Mouse (Mus musculus): Measurements from ENCODE around the gene Defb45.

Gene Defb45

DNA sequence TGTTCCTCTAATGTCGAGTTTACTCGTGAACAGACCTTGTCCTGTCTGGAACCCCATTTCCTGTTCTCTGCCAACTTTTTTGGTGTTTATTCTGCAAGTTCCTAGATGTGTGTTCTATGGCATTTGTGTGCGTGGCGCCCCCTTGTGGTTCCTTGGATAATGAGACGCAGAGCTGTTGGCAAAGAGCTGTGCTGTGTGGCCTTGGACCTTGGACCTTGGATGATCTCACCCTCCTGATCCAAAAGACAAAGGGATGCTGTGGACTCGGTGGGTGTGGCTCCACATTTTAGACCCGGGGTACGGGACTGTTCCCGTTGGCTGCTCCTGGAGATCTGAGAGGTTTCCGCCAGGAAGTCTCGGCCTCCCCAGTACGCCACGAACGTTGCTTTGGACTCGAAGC, 4.9 kb upstream of the Defb45 start, which contains the start of gene Defb36:
TSS of gene Defb36 (plus strand) at position 271 of the 400 bp plus-strand sequence.
- no peak for DNase-seq

GRCm38 (mm10) chr2:152601275-152601960, 2.2 kb upstream of the Defb45 start:
- DNase-seq: no peak

DNA sequence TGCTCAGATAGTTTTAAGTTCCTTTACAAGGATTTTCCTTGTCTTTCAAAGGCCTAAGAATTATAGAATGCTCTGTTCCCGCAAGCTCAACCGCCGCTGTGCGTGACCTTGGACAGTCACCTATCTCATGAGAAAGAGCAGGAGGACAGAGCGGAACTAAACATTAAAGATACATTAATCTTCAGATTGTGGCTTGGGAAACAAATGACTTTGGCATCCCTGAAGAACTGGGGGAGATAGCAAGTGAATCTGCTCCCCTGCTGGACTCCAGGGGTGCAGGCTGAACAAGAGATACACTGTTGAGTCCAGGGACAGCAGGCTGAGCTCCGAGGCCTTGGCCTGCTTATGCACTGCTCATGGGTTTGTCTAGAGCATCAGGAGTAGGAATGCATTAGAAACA, 877 bp upstream of the Defb45 start:
- DNase-seq: no peak

- no peak for DNase-seq
Measured at GRCm38 (mm10) chr2:152589021-152589420, 10.2 kb downstream of the Defb45 start.

- no peak for DNase-seq
Measured at GRCm38 (mm10) chr2:152588450-152588849, 10.7 kb downstream of the Defb45 start.

GRCm38 (mm10) chr2:152586926-152587560, 12.2 kb downstream of the Defb45 start:
- no peak for DNase-seq

DNA sequence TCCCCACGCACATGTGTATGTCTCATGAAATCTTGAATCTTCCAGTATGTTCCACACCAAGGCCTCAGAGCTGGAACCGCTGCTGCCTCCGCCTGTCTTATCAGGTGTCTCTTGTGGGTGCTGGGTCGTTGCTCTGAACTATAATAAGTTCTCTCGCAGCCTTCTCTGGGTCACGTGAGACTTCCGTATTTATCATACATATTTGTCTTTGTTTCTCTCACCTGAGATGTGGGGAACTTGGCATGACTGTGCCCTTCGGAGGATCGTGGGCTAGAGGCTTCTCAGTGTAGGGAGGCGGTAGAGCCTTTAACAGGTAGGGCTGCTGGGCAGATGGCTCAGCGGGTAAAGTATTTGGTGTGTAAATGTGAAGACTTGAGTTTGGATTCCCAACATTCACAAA, 18.6 kb downstream of the Defb45 start:
- no peak for DNase-seq

GRCm38 (mm10) chr2:152580107-152580506, 19.1 kb downstream of the Defb45 start, which contains the start of gene Defb19:
TSS of gene Defb19 (minus strand) at chr2:152580312.
- no peak for DNase-seq

DNA sequence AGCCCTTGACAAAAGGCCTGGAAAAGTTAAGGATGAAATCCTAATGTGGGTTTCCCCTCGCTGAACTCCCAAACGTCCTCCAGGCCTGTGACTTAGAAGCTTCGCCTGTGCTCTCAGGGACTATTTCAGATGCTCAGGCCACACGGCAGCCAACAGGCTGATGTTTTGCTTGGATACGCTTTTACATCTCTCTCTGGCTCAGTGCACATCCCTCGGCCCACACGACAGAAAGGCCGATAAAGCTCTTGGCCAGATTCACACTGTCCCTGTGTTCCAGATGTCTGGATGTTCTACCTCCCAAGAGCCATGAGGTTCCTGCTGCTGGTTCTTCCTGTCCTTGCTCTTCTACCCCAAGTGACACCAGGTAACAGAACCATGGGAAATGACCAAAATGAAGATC, 25.7 kb downstream of the Defb45 start:
- DNase-seq: no peak

GRCm38 (mm10) chr2:152572114-152572794, 26.9 kb downstream of the Defb45 start, which contains the start of gene Defb21:
TSS of gene Defb21 (plus strand) at chr2:152572744.
- DNase-seq: no peak

DNA sequence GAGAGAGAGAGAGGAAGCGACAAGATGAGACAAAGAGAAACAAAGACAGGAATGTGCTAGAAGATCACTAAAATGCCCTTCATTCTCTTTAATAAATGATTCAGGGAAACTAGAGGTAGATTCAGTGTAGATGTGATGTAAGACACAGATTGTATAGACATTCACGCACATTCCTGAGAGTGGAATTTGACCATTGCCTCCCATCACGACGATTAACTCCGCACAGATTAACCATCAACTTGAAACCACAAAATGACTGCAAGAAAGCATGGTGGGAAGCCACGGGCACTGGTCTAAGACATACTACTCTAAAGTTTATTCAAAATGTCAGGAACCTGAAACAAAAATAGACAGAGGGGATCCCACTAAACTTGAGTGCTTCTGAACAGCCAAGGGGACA, 28.9 kb downstream of the Defb45 start:
- no peak for DNase-seq

DNA sequence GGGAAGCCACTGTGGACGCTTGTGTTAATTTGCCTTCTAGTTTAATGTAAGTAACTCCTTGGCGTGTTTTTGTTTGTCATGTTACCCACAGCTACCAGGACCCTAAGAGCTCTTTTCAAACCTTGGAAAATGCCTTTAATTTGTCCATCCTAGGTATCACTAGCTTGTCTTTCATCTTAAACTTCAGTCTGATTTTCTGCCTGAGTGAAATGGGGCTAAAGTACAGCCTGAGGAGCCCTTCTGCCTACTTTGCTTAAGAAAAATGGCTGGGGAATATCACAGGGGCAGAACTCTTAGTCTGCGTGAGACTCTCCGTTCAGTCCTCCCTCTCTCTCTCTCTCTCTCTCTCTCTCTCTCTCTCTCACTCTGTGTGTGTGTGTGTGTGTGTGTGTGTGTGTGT, 29.3 kb downstream of the Defb45 start:
- DNase-seq: no peak

DNA sequence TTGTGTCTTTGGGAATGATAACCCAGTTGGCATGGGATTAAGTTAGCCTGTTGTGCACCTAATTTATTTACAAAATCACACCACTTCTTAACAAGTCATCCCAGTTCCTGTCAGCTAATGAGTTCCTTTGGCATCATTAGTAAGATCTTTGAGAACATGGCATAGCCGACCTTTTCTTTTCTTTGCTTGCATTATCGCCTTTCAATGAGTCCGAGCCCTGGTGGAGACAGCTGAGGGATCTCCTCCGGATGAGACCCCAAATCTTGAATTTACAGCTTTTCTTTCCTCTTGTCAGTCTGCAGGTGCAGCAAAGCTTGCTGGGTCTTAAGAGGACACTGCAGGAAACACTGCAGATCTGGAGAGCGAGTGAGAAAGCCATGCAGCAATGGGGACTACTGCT, 30.2 kb downstream of the Defb45 start, which contains the start of gene Gm17416:
TSS of gene Gm17416 (plus strand) at position 301 of the 400 bp plus-strand sequence.
- DNase-seq: no peak

DNA sequence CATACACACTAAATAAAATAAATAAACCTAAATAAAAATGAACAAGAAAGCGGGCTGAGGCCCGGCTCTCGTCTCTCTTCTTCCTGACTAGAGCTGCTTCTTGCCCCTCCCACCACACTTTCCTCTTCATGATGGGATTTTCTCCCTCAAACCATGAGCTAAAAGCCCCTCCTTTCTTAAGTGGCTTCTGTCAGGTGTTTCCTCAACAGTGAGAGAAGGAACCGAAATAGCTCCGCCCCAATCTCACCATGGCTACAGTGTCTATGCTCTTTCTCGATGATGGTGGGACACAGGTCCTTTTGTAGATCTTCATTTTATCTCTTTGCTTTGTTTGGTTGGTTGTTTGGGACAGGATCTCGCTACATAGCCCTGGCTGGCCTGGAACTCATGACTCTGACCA, 42.5 kb downstream of the Defb45 start:
- no peak for DNase-seq

DNA sequence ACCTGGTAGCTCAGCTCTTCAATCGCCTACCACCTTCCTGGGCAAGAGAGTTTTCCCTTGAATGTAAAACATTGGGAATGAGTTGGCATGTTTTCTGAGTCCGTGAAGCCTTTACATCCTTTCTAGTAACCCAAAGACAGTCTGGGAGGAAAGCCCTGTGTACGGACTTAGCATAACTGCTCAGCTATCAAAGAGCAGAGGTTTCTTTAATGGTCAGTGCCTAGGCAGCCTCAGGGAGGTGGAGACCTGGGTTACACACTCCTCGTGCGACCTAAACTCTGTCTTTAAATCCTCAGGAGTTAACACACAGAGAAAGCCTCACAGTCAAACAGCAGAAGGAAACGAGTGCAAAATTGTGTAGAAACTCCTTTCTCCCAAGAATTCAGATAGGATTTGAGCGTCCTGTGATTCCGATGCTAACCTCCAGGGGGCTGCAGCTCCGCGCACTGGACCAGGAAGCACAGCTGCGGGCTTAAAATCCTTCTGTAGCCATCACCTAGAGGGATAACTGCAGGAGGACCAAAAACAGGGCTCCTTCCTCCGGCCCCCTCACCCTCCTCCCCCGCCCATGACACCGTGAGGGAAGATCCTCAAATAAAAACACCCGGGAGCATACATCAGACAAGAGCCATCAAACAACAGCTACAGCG, 45.3 kb downstream of the Defb45 start:
- DNase-seq: peak; percentile 32

GRCm38 (mm10) chr2:152548124-152548523, 51.1 kb downstream of the Defb45 start:
- DNase-seq: no peak

DNA sequence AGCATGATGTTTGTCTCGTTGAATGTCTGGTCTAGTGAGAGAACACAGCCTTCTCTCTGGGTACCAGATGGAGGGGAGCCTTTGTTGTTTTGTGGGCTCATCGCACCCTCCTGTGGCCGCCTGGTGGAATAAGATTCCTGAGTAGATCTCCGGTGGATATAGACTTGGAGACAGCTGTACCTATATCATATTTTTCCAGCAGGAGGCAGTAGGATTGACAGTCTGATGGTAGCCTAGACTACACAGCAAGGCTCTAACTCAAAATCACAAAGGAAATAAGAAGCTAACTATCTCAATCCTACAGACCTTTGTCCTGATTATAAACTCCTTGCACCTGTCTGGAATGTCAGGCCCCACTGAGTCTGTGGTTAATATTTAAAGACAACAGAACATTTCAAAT, 54.5 kb downstream of the Defb45 start:
- DNase-seq: peak; percentile 4

DNA sequence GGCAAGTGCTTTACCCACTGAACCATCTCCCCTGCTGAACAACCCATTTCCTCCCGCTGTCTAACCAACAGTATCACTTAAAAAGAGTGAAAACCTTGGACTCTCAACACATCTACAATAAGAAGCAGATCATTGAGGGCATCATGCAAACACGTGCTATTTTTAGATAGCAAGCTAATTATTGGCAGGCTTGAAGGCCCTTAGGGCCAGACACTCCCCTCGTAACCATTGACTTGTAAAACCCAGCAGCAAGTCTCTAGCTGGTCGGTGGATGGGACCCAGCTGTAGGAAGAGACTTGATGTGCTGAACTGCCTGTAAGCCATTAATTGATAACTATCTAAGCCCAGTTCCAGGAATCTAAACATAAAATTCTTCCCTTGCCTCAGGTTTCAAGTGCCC, 55.7 kb downstream of the Defb45 start:
- no peak for DNase-seq

All from cerebellum, adult 8-10 months (tissue).